Mouse (Mus musculus) kidney, embryonic 16.5 days (tissue): ENCODE measurements at regions not wholly inside any gene's neighbourhood (a gene's known extent, or its start where the extent isn't known, plus 50 kb on each side); places are given as distances from the start of the nearest gene placed in this dataset.

ENCODE experiments used
- ATAC-seq: fragments of 200-750 bp; cut with Nextera tagmentation; 2 replicates; pipeline ENCODE4 v1.8.0; 2017; ENCODE audit warnings: moderate TSS enrichment; ENCODE audit not compliant: low FRiP score, low TSS enrichment
- H3K27ac ChIP-seq: fragments of 300-500 bp; sonication (generic); 2 replicates; pipeline ENCODE4 v1.5.1; 2014; ENCODE audit warnings: low read length
- H3K27me3 ChIP-seq: fragments of 300-500 bp; sonication (generic); 2 replicates; pipeline ENCODE4 v1.6.1; 2014; ENCODE audit warnings: low read length, control low read depth, mixed read lengths; ENCODE audit not compliant: insufficient read depth
- H3K36me3 ChIP-seq: fragments of 300-500 bp; sonication (generic); 2 replicates; pipeline ENCODE4 v1.6.1; 2014; ENCODE audit warnings: low read length, control low read depth, mixed read lengths; ENCODE audit not compliant: insufficient read depth
- H3K4me1 ChIP-seq: fragments of 300-500 bp; sonication (generic); 2 replicates; pipeline ENCODE4 v1.6.1; 2014; ENCODE audit warnings: low read length, control low read depth, mixed read lengths; ENCODE audit not compliant: insufficient read depth
- H3K4me2 ChIP-seq: fragments of 300-500 bp; sonication (generic); replicated peaks from 2 replicates; pipeline ENCODE4 v1.6.1; 2014; ENCODE audit warnings: low read depth, low read length
- H3K4me3 ChIP-seq: fragments of 300-500 bp; sonication (generic); 2 replicates; pipeline ENCODE4 v1.5.1; 2014; ENCODE audit warnings: mild to moderate bottlenecking, low read length
- H3K9ac ChIP-seq: fragments of 300-500 bp; sonication (generic); replicated peaks from 2 replicates; pipeline ENCODE4 v1.6.1; 2014; ENCODE audit warnings: low read length
- H3K9me3 ChIP-seq: fragments of 300-500 bp; sonication (generic); 2 replicates; pipeline ENCODE4 v1.6.1; 2016; ENCODE audit warnings: low read length, control low read depth
- WGBS: fragments of 180-500 bp; shearing (Covaris S2); extraction: QIAGEN DNeasy Blood & Tissue Kit; methylation state at CpG from one replicate; pipeline ENCODE4 v1.1.7; 2014; 5-methylcytosine and 5-hydroxymethylcytosine counted together

- 58% methylated on average over 3 of the region's 3 CpGs for WGBS
- no peak overlapping the region for H3K4me2 ChIP-seq
- H3K4me3 ChIP-seq, result no peak overlapping the region
- H3K9ac ChIP-seq, result no peak overlapping the region
- H3K27me3 ChIP-seq, result no peaks in the 10 kb centered on the region
- no peaks in the 10 kb centered on the region for H3K36me3 ChIP-seq
- H3K4me1 ChIP-seq, result 0 out of 2 replicates have a peak, but pooled peaks cover 5% of the 10 kb centered on the region
- ATAC-seq, result no peak
- no peak overlapping the region for H3K27ac ChIP-seq
- H3K9me3 ChIP-seq, result no peaks in the 10 kb centered on the region
These were observed 260.2 kb downstream of the Gm12728 start for GRCm38 (mm10) chr4:106049880-106050279.

GRCm38 (mm10) chr4:106050297-106050696 lies 260.6 kb downstream of the Gm12728 start:
- ATAC-seq, result peak; percentile 77
- Histone ChIP-seq H3K9me3 (no peaks in the 10 kb centered on the region), H3K4me3 (no peak overlapping the region), H3K27ac (no peak overlapping the region), H3K9ac (no peak overlapping the region), H3K27me3 (no peaks in the 10 kb centered on the region), H3K4me2 (no peak overlapping the region), H3K4me1 (0 out of 2 replicates have a peak, but pooled peaks cover 5% of the 10 kb centered on the region), H3K36me3 (no peaks in the 10 kb centered on the region)
- 35% methylated on average over 3 of the region's 3 CpGs for WGBS

- Histone ChIP-seq H3K9me3 (no peaks in the 10 kb centered on the region), H3K9ac (no peak overlapping the region), H3K27ac (no peak overlapping the region), H3K36me3 (no peaks in the 10 kb centered on the region), H3K4me2 (no peak overlapping the region), H3K4me1 (0 out of 2 replicates have a peak, but pooled peaks cover 5% of the 10 kb centered on the region), H3K27me3 (no peaks in the 10 kb centered on the region), H3K4me3 (no peak overlapping the region)
- no peak for ATAC-seq
- 40% methylated on average over 9 of the region's 9 CpGs for WGBS
These were observed 262.5 kb upstream of the Usp24 start for GRCm38 (mm10) chr4:106053496-106053895.

GRCm38 (mm10) chr4:106054324-106054723 lies 261.7 kb upstream of the Usp24 start:
- no peak for ATAC-seq
- Histone ChIP-seq H3K4me2 (no peak overlapping the region), H3K27ac (no peak overlapping the region), H3K27me3 (no peaks in the 10 kb centered on the region), H3K4me1 (0 out of 2 replicates have a peak, but pooled peaks cover 5% of the 10 kb centered on the region), H3K36me3 (no peaks in the 10 kb centered on the region), H3K4me3 (no peak overlapping the region), H3K9ac (no peak overlapping the region), H3K9me3 (no peaks in the 10 kb centered on the region)
- WGBS, result 71% methylated on average over 7 of the region's 7 CpGs

DNA sequence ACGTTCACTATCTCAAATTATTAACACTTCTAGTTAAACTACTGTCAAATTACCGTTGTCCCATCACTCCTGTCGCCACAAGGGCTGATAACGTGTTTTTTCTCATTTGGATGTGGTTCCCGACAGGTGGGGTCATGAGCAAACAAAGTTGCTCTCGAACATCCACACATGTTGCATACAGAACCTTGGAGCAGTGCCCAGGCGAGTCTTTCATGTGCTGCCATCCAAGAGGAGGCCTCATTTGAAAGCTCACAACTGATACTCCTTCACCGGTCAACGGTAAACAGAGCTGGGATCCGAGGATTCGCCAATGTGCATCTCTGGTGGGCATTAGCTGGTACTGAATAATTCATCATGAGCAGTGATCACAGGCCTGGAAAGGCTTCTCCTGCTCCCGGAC lies 253.4 kb upstream of the Usp24 start:
- no peaks in the 10 kb centered on the region for H3K36me3 ChIP-seq
- H3K9me3 ChIP-seq, result no peaks in the 10 kb centered on the region
- no peak overlapping the region for H3K27ac ChIP-seq
- no peak overlapping the region for H3K4me3 ChIP-seq
- H3K4me1 ChIP-seq, result 0 out of 2 replicates have a peak, but pooled peaks cover 5% of the 10 kb centered on the region
- 78% methylated on average over 12 of the region's 12 CpGs for WGBS
- no peak overlapping the region for H3K9ac ChIP-seq
- ATAC-seq, result no peak
- H3K27me3 ChIP-seq, result no peaks in the 10 kb centered on the region
- no peak overlapping the region for H3K4me2 ChIP-seq

- Histone ChIP-seq H3K27ac (no peak overlapping the region), H3K36me3 (no peaks in the 10 kb centered on the region), H3K4me2 (no peak overlapping the region; the same call in 1 of the 2 replicates), H3K4me1 (0 out of 2 replicates have a peak, but pooled peaks cover 9% of the 10 kb centered on the region), H3K9me3 (no peaks in the 10 kb centered on the region), H3K9ac (no peak overlapping the region), H3K27me3 (no peaks in the 10 kb centered on the region), H3K4me3 (no peak overlapping the region)
- 44% methylated on average over 6 of the region's 6 CpGs for WGBS
- no peak for ATAC-seq
These were observed 252.1 kb upstream of the Usp24 start for GRCm38 (mm10) chr4:106063851-106064382.

DNA sequence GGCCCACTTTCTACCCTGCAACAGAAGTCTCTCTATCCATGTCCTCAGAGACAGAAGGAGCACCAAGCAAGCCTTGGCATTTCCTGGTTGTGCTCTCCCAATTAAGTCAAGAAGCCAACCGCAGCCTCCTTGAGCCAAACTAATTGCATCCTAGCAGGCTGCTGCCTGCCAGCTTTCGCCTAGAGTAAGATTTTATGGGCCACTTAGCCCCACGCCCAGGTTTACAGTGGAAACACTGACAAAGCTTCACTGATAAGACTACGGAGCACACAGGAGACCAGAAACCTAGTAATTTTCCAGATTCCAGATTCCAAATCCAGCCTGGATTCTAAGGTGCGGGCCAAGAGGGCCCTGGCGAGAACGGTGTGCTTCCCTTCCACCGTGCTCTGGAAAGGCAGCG lies 249.0 kb upstream of the Usp24 start:
- no peak for ATAC-seq
- 63% methylated on average over 9 of the region's 9 CpGs for WGBS
- H3K9me3 ChIP-seq, result no peaks in the 10 kb centered on the region

GRCm38 (mm10) chr4:106083546-106083945 lies 232.5 kb upstream of the Usp24 start:
- no peak overlapping the region for H3K4me3 ChIP-seq
- no peak overlapping the region for H3K27ac ChIP-seq
- H3K4me2 ChIP-seq, result no peak overlapping the region
- no peaks in the 10 kb centered on the region for H3K9me3 ChIP-seq
- H3K4me1 ChIP-seq, result no peaks in the 10 kb centered on the region; the same call in 1 of the 2 replicates
- ATAC-seq, result no peak
- H3K36me3 ChIP-seq, result no peaks in the 10 kb centered on the region
- no peak overlapping the region for H3K9ac ChIP-seq
- no peaks in the 10 kb centered on the region for H3K27me3 ChIP-seq

More for the DNA sequence above, 249.0 kb upstream of the Usp24 start:
- no peaks in the 10 kb centered on the region for H3K36me3 ChIP-seq
- H3K27me3 ChIP-seq, result no peaks in the 10 kb centered on the region
- no peak overlapping the region for H3K9ac ChIP-seq
- 0 out of 2 replicates have a peak, but pooled peaks cover 9% of the 10 kb centered on the region for H3K4me1 ChIP-seq
- H3K27ac ChIP-seq, result no peak overlapping the region
- no peak overlapping the region for H3K4me2 ChIP-seq
- H3K4me3 ChIP-seq, result no peak overlapping the region

DNA sequence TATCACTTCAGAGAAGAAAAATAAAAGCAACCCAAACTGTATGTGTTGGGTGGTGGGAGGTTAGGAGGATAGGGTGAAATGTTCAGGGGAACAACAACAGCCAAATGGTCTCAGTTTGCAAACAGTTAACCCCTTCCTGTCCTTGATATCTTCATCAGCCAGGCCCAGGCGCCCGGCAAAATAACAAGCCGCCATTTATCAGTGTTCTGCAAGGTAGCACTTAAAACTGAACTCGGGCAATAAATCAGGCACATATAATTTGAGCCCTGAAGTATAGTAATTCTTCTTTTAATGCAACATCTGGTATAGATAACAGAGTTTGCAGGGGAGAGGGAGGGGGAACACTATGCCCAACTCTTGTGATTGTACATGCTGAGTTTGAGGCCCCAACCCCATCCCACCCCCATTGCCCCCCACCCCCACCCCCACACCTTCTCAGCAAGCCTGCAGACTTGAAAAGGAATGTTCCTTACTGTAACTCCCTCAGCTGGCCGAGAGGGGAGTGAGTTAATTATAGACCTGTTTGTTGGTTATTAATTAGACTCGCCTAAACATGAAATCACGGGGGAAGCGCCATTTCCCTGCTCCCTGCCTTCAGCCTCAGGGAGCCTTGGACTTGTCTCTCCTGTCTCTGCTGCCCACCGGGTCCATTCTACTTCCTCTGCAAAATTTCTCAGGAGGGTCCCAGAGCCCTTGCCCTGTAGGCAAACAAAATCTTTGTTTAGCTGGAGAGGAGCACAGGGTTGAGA lies 223.9 kb upstream of the Usp24 start:
- ATAC-seq, result peak; percentile 78
- no peak overlapping the region for H3K4me3 ChIP-seq
- H3K36me3 ChIP-seq, result no peaks in the 10 kb centered on the region
- peaks cover 23% of the 10 kb centered on the region for H3K4me1 ChIP-seq
- H3K4me2 ChIP-seq, result peak overlapping the region; percentile 22; the same call in 1 of the 2 replicates
- H3K9me3 ChIP-seq, result no peaks in the 10 kb centered on the region
- H3K27me3 ChIP-seq, result no peaks in the 10 kb centered on the region
- H3K27ac ChIP-seq, result peak overlapping the region; percentile 90
- peak overlapping the region; percentile 39; the same call in 1 of the 2 replicates for H3K9ac ChIP-seq
- 10% methylated on average over 9 of the region's 9 CpGs for whole genome bisulfite sequencing

- Histone ChIP-seq H3K9ac (peak overlapping the region; percentile 39; the same call in 1 of the 2 replicates), H3K27me3 (no peaks in the 10 kb centered on the region), H3K27ac (peak overlapping the region; percentile 90), H3K36me3 (no peaks in the 10 kb centered on the region), H3K4me2 (peak overlapping the region; percentile 22; the same call in 1 of the 2 replicates), H3K9me3 (no peaks in the 10 kb centered on the region), H3K4me1 (peaks cover 23% of the 10 kb centered on the region), H3K4me3 (no peak overlapping the region)
- 58% methylated on average over 6 of the region's 6 CpGs for WGBS
- 0 out of 2 replicates have a peak, but pooled peaks have one; percentile 25 for ATAC-seq
These were observed 223.3 kb upstream of the Usp24 start for GRCm38 (mm10) chr4:106092676-106093070.
